Mouse (Mus musculus) thymus, adult 2 months (tissue): ENCODE data around the gene Map4k1. TPM values are rescaled to one million over a fixed set of nuclear protein-coding genes. Genes with fewer than 3 reads are reported as not detected.

ENCODE experiments used
- DNase-seq: peaks from one replicate; pipeline ENCODE4 v3.0.0; 2021
- H3K27ac ChIP-seq: fragments of 200-500 bp; 2 replicates; pipeline ENCODE4 v1.5.1; 2012; ENCODE audit warnings: low read length, control low read depth; ENCODE audit not compliant: control insufficient read depth, insufficient read depth
- H3K27me3 ChIP-seq: fragments of 200-500 bp; 2 replicates; pipeline ENCODE4 v1.6.1; 2012; ENCODE audit warnings: mild to moderate bottlenecking, low read length, moderate library complexity, mixed read lengths; ENCODE audit not compliant: control insufficient read depth, insufficient read depth
- H3K36me3 ChIP-seq: fragments of 200-500 bp; 2 replicates; pipeline ENCODE4 v1.6.1; 2012; ENCODE audit warnings: mild to moderate bottlenecking, low read length, moderate library complexity; ENCODE audit not compliant: control insufficient read depth, insufficient read depth
- H3K4me1 ChIP-seq: fragments of 200-500 bp; replicated peaks from 2 replicates; pipeline ENCODE4 v1.6.1; 2012; ENCODE audit warnings: low read length; ENCODE audit not compliant: control insufficient read depth, insufficient read depth
- H3K4me3 ChIP-seq: fragments of 200-500 bp; 2 replicates; pipeline ENCODE4 v1.5.1; 2012; ENCODE audit warnings: mild to moderate bottlenecking, low read length, control low read depth, moderate library complexity; ENCODE audit not compliant: control insufficient read depth, insufficient read depth
- CTCF ChIP-seq: fragments of 200-500 bp; IDR thresholded peaks from 2 replicates; pipeline ENCODE4 v1.5.1; 2012; ENCODE audit warnings: mild to moderate bottlenecking, control low read depth, low read length, moderate library complexity, borderline replicate concordance; ENCODE audit not compliant: control insufficient read depth, poor library complexity, insufficient read depth; ENCODE audit errors: extremely low read depth
- POLR2A ChIP-seq: fragments of 200-500 bp; IDR thresholded peaks from 2 replicates; pipeline ENCODE4 v1.6.1; 2012; ENCODE audit warnings: mild to moderate bottlenecking, low read length, control low read depth, moderate library complexity; ENCODE audit not compliant: control insufficient read depth, poor library complexity, insufficient read depth; ENCODE audit errors: extremely low read depth
- WGBS: fragments of 180-500 bp; shearing (Covaris S2); methylation state at CpG from one replicate; pipeline ENCODE4 v1.1.7; 2018; 5-methylcytosine and 5-hydroxymethylcytosine counted together
- polyA plus RNA-seq: library from polyadenylated mRNA; depleted of rRNA; stranded (reverse); fragments of >200 nt; gene quantifications from 2 replicates; pipeline ENCODE4 v1.2.3, GENCODE M21; 2012

Gene Map4k1
- polyA plus RNA-seq, 1 experiment = 164 TPM

- H3K4me3 ChIP-seq = no peak overlapping the region
- H3K36me3 ChIP-seq = no peaks in the 10 kb centered on the region
- H3K27me3 ChIP-seq = no peaks in the 10 kb centered on the region
- TF ChIP-seq CTCF (no peak), POLR2A (no peak)
- no peak for DNase-seq
- H3K27ac ChIP-seq = no peak overlapping the region
- 92% methylated on average over 4 of the region's 4 CpGs for WGBS
- H3K4me1 ChIP-seq = peaks cover 41% of the 10 kb centered on the region
Observed at GRCm38 (mm10) chr7:28941129-28941528, 40.7 kb upstream of the Map4k1 start.

DNA sequence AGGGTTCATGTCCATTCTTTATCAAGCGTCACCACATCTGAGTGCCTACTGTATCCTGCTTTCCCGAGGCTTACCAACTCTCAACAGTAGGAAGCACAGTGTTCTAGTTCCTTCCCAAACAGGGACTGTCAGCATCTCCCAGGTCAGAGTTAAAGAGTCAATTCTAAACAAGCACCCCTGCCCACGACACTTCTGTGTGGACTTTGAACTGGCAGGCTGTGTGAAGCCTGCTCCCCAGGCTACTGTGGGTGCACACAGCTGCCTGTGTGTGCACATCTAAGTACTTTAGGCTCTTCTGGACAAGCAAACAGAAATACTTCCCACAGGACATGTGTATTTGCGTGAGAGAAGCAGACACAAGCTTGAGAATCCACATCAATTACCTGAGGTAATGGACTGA is 40.3 kb upstream of the Map4k1 start:
- WGBS = 62% methylated on average over 4 of the region's 4 CpGs
- Histone ChIP-seq H3K4me3 (no peak overlapping the region), H3K27me3 (no peaks in the 10 kb centered on the region), H3K27ac (peak overlapping the region; percentile 49), H3K4me1 (peaks cover 45% of the 10 kb centered on the region), H3K36me3 (no peaks in the 10 kb centered on the region)
- no peak for DNase-seq
- no peak for TF ChIP-seq POLR2A
- TF ChIP-seq CTCF = no peak

DNA sequence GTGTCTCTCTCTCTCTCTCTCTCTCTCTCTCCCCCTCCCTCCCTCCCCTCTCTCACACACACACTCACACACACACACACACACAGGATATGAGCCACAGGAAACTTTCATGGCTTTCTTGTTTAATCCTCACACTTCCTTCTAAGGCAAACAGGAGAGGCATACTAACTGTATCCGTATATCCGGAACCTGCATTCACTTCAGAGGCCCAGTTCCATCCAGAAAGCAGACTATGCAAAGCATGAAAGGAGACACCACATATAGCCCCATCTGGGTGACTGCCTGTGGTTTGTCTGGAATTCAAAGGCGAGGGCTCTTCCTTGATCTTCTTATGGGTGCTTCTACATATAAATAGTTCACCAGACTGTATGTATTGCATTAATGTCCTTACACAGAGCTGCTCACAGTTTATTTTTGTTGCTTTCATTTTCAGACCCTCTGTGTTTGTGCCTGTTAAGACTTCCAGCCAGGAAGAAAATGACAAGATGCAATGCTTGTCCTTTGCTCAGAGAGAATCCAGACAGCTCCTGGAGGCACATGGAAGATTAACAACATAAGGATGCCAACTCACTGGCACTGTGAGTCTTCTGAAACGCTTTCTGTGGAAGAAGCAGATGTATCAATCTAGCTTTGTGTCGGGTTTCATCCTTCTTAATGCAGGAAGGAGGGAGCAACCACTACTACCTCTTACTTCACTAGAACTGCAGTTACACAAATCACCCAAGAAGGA is 38.2 kb upstream of the Map4k1 start:
- H3K27ac ChIP-seq = no peak overlapping the region; the same call in 1 of the 2 replicates
- TF ChIP-seq POLR2A (no peak), CTCF (no peak)
- H3K27me3 ChIP-seq = no peaks in the 10 kb centered on the region
- no peak overlapping the region for H3K4me3 ChIP-seq
- WGBS = 38% methylated on average over 5 of the region's 5 CpGs
- no peak for DNase-seq
- H3K4me1 ChIP-seq = peaks cover 51% of the 10 kb centered on the region
- H3K36me3 ChIP-seq = no peaks in the 10 kb centered on the region

DNA sequence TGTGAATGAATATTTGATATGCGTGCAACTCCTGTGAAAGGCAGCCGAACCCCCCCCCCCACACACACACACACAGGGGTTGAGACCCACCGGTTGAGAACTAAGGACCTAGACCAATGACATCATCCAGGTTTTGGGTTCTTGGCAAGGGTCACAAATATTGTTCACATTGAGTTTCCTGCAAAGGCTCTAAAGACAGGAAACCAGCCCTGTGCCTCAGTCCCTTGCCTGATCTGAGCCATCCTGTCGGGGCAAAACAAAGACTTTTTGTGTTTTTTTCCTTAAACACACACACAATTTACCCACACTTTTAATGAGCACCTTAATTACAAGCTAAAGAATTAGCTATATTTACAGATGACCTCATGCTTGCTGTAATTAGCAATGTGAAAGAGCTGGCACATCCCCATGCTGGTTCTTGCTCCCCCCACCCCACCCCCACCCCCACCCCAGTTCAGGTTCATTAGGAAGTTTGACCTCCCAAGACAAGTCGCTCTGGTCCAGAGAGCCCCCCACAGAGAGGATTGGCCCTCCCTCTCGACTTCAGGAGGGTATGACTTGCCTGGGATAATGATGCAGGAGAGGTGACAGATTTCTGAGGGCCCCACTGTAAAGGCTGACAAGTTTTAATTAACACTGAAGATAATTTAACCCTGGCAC is 37.0 kb upstream of the Map4k1 start:
- Histone ChIP-seq H3K4me3 (no peak overlapping the region), H3K4me1 (peaks cover 50% of the 10 kb centered on the region), H3K36me3 (no peaks in the 10 kb centered on the region)

DNA sequence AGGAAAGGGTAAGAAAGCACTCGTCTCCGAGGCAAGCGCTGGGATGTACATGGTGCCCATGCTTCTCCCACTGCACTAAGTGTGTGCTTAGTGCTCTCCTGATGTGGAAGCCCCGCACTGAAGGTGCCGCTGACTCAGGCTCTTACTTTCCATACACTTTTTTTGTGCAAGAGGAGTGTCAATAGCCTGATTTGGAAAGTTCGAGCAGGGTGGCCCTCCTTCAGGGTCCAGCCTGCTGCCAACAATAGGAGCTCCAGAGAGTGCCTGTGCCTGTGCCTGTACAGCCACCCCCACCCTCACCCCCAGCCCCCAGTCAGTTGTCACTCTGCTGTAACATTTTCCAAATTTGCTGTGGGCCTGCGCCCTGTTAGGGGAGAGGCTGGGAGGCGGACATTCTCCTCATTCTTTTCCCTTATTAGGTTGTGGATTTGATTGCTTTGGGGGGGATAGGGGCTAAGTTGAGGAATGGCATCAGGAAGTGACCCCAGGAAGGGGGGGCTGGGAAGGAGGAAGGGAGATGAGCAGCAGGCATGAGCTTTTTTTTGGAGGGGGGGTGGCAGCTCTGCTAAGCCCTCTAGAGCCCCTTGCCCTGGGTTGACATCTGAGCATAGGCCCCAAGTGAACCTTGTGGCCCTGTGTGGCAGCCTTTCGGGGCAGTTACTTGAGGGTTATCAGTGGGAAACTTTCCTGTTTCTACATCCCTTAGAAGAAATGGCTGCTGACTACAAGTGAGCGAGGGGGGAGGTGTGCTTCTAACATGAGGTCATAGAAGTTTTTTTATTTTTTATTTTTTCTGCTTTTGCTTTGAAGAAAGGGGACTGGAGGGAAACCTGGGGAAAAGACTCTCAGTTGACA is 36.2 kb upstream of the Map4k1 start:
- Histone ChIP-seq H3K27me3 (no peaks in the 10 kb centered on the region), H3K4me3 (no peak overlapping the region), H3K27ac (no peak overlapping the region; the same call in 1 of the 2 replicates), H3K4me1 (peaks cover 44% of the 10 kb centered on the region), H3K36me3 (no peaks in the 10 kb centered on the region)
- 85% methylated on average over 10 of the region's 10 CpGs for WGBS
- no peak for DNase-seq
- TF ChIP-seq POLR2A (no peak), CTCF (no peak)

More for the DNA sequence above, 37.0 kb upstream of the Map4k1 start:
- 50% methylated on average over 6 of the region's 6 CpGs for WGBS
- DNase-seq = no peak
- Histone ChIP-seq H3K27me3 (no peaks in the 10 kb centered on the region), H3K27ac (peak overlapping the region; percentile 33; the same call in 1 of the 2 replicates)
- TF ChIP-seq CTCF = no peak
- no peak for TF ChIP-seq POLR2A

- no peaks in the 10 kb centered on the region for H3K36me3 ChIP-seq
Observed at GRCm38 (mm10) chr7:28946271-28946610, 35.6 kb upstream of the Map4k1 start.

More at GRCm38 (mm10) chr7:28946271-28946610, 35.6 kb upstream of the Map4k1 start:
- 9% methylated on average over 1 of the region's 1 CpGs for WGBS
- TF ChIP-seq POLR2A = no peak
- no peak for TF ChIP-seq CTCF
- H3K4me1 ChIP-seq = peaks cover 44% of the 10 kb centered on the region
- H3K27ac ChIP-seq = peak overlapping the region; percentile 36; the same call in 1 of the 2 replicates
- H3K27me3 ChIP-seq = no peaks in the 10 kb centered on the region
- no peak overlapping the region for H3K4me3 ChIP-seq
- DNase-seq = no peak
